Mouse (Mus musculus) right cerebral cortex, adult 18-20 months (tissue): ENCODE measurements at regions not wholly inside any gene's neighbourhood (a gene's known extent, or its start where the extent isn't known, plus 50 kb on each side); places are given as distances from the start of the nearest gene placed in this dataset.
A peak's percentile ranks its signal among the peaks of the same experiment; 100 is the strongest.
"Not testable (repeated sequence)": the region's sequence is repeated elsewhere in the genome, so short reads cannot be mapped to it uniquely, and the experiment has no call there.

Experiments used
- DNase-seq: peaks from one replicate; pipeline ENCODE4 v3.0.0; 2022; ENCODE audit warnings: mixed read lengths

DNA sequence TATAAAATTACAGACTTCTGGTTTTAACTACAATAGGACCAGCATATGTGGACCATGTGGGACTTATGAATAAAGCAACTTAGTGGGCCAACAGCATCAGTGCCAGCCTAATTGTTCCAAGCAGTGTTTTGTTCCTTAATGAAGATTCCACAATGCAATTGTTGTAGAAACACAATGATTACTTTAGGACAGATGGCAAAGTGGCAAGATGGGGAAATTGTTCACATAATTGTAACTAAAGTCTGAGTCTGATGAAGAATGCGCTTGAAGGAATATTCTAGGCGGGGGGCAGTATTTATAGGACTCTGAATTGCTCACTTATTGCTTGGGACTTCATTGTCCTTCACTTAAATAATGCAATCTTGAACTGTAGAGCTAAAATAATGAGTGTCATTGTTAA, 253.4 kb upstream of the Kcnj3 start:
- no peak for DNase-seq

- no peak for DNase-seq
These were observed 228.9 kb upstream of the Kcnj3 start for GRCm38 (mm10) chr2:55206891-55207290.

DNA sequence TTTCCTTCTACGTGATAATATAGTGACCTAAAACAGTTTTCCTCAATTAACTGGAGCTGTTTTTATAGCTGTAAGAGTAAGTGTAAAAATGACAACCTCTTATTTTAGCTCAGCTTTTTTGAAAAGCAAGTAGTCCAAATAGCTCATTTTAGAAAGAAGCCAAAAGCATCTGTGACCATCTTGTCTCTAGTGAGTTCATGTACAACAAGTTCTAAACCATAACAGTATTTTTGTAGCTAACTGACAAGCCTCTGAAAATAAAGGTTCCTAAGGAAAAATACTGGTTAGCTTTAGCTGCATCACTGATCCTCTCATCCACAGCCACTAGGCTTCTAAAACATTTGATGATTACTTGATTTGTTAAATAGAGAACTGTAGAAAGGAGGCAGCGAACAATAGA, 227.2 kb upstream of the Kcnj3 start:
- DNase-seq: no peak

DNA sequence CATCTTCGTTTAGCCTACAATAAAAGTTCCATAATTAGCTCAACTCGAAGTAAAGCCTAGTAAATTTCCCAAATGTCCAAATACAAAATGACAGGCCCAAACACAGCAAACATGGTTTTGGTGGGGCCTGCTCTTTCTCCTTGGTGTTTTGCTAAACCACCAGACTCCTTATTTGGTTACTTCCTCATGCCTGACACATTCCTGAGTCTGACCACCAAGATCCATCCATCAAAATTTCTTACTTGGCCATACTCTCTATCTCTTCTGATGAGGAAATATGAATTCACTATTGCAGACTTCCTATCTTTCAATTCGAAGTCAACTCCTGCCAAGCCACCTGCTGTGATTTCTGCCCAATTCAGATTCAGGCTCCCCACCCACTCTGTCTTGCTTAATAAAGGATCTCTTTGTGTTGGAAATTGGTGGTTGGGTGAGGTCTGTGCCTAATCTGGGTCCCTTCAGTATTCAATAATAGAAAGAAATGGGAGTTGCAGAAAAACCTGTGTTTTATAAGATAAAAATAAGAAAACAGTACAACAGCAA, 225.9 kb upstream of the Kcnj3 start:
- no peak for DNase-seq

- DNase-seq: no peak
These were observed 224.5 kb upstream of the Kcnj3 start for GRCm38 (mm10) chr2:55211281-55211680.

GRCm38 (mm10) chr2:55222046-55222445, 213.7 kb upstream of the Kcnj3 start:
- DNase-seq: no peak

DNA sequence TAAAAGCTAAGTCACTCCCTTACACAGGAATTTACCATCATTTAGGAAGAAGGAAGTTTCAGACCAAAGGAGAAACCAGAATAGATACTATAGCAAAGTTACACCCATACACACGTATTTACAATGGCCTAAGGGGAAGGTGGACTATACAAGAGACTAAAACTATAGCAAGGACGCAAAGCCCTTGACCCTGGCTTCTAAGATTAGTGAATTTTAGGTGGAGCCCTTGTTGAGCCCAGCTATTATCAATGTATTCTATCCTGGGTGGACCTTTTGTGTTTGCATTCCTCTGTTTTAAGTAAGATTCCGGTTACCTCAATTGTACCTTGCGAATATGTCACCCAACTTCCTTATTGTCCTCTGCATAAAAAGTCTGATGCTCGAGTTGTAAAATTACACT, 213.0 kb upstream of the Kcnj3 start:
- DNase-seq: not testable (repeated sequence)

GRCm38 (mm10) chr2:55228131-55228797, 207.5 kb upstream of the Kcnj3 start:
- no peak for DNase-seq

DNA sequence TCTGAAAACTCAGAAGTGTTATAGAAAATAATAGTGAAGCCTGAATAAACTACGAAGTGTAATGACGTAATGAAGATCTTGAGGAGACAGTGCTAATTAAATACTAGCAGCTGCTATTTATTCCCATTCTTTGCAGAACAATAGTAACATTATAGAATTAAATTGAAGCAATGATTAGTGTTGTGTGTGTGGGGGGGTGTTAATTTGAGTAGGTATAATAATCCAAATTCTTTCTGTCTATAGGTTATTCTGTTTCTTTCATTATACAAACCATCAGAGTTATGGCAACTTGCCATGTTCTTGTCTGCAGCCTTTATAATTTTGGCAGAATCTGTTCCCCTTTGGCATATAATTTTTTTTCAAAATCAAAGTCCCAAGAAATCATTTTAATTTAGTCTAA, 203.9 kb upstream of the Kcnj3 start:
- DNase-seq: no peak

- DNase-seq: no peak
These were observed 182.6 kb upstream of the Kcnj3 start for GRCm38 (mm10) chr2:55253134-55253533.

DNA sequence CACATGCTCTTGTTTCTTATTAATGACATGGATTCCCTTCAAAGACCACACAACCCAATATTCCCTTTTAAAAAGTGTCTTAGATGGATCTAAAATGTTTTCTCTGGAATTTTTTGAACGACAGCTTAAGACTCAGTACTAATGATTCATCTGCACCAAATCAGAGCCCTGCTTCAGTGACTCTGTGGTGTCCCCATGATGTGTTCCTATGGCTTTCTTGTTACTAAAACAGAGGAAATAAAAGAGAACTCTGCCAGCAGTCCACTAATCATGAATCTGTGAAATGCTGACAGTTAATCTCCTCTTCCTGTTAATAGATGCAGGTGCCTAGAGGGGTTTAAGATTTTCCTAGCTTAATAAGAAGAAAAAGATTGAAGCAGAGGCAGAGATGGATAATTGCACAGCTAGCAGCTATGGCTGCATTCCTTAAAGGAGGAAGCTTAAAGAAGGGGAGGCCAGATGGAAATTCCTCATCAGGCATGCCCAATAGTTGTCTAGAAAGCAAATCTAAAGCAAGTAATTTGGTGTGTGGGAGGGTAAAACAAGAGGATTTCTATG, 173.0 kb upstream of the Kcnj3 start:
- no peak for DNase-seq

- DNase-seq: no peak
These were observed 171.8 kb upstream of the Kcnj3 start for GRCm38 (mm10) chr2:55263847-55264449.

GRCm38 (mm10) chr2:55306387-55306786, 129.4 kb upstream of the Kcnj3 start:
- DNase-seq: peak; percentile 20

DNA sequence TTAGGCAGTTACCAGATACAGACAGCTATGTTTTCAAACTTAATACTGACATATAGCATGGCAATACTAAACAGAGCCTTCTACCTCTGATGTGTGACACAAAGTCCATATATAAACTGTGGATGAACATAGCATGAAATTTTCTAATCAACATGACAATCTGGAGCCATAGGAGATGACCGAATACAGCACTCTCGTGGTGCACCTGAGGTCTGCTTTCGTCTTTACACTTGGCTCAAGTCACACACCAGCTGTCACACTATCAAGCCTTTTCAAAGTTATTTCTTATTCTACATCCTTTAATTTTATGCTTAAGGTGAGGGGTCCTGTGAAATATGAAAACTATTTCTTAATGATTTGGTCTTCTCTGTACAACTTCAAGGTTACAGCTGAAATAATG, 120.1 kb upstream of the Kcnj3 start:
- DNase-seq: no peak

GRCm38 (mm10) chr2:55354061-55354460, 81.7 kb upstream of the Kcnj3 start:
- not testable (repeated sequence) for DNase-seq
